Mouse (Mus musculus) ES-E14 (cell line): ENCODE measurements around the gene Dnajc6. TPM values are rescaled to one million over a fixed set of nuclear protein-coding genes. Genes with fewer than 3 reads are reported as not detected.
A peak's percentile ranks its signal among the peaks of the same experiment; 100 is the strongest.

Source experiments
- DNase-seq: peaks from one replicate; pipeline ENCODE4 v3.0.0-alpha.2; 2013; ENCODE audit warnings: low read depth, low spot score
- H3K27ac ChIP-seq: 2 replicates; pipeline ENCODE4 v1.5.1; 2012; ENCODE audit warnings: low read depth, mild to moderate bottlenecking, low read length, moderate library complexity, mixed read lengths; ENCODE audit not compliant: poor library complexity, insufficient read depth, severe bottlenecking
- H3K36me3 ChIP-seq: 2 replicates; pipeline ENCODE4 v1.6.1; 2012; ENCODE audit warnings: mild to moderate bottlenecking, low read length, moderate library complexity, mixed read lengths; ENCODE audit not compliant: control insufficient read depth, poor library complexity, insufficient read depth, severe bottlenecking
- H3K4me1 ChIP-seq, 2 experiments: fragments of 150-350 bp in 1 of 2; sonication (generic) in 1 of 2; 2 replicates each; pipeline ENCODE4 v1.6.1; 2012; ENCODE audit warnings: low read length in 2 of 2, mild to moderate bottlenecking in 1 of 2, mixed read lengths in 1 of 2; ENCODE audit not compliant: control insufficient read depth in 2 of 2, insufficient read depth in 2 of 2, poor library complexity in 1 of 2
- H3K4me3 ChIP-seq, 2 experiments: fragments of 150-350 bp in 1 of 2; sonication (generic) in 1 of 2; 2 replicates each; pipeline ENCODE4 v1.5.1; 2012; ENCODE audit warnings: low read length in 2 of 2, low read depth in 1 of 2, mild to moderate bottlenecking in 1 of 2, mixed read lengths in 1 of 2; ENCODE audit not compliant: insufficient read depth in 1 of 2, poor library complexity in 1 of 2, severe bottlenecking in 1 of 2
- H3K9ac ChIP-seq: 2 replicates; pipeline ENCODE4 v1.6.1; 2012; ENCODE audit warnings: low read depth, mild to moderate bottlenecking, low read length, mixed read lengths; ENCODE audit not compliant: poor library complexity, insufficient read depth, severe bottlenecking
- H3K9me3 ChIP-seq: fragments of 150-350 bp; sonication (generic); 2 replicates; pipeline ENCODE4 v1.6.1; 2012; ENCODE audit warnings: low read depth, mild to moderate bottlenecking, low read length; ENCODE audit not compliant: control insufficient read depth, insufficient read depth
- CHD2 ChIP-seq: IDR thresholded peaks from 2 replicates; pipeline ENCODE4 v1.6.1; 2014; ENCODE audit warnings: mild to moderate bottlenecking, low read depth, low read length, inconsistent platforms
- HCFC1 ChIP-seq: IDR thresholded peaks from 2 replicates; pipeline ENCODE4 v1.6.1; 2012; ENCODE audit warnings: low read length, inconsistent platforms, borderline replicate concordance; ENCODE audit not compliant: insufficient read depth
- MAFK ChIP-seq: IDR thresholded peaks from 2 replicates; pipeline ENCODE4 v1.6.1; 2014; ENCODE audit warnings: mild to moderate bottlenecking, low read depth, low read length, inconsistent platforms; ENCODE audit not compliant: insufficient read depth
- ZC3H11A ChIP-seq: IDR thresholded peaks from 2 replicates; pipeline ENCODE4 v1.6.1; 2012; ENCODE audit warnings: low read depth, mild to moderate bottlenecking, inconsistent platforms, low read length, borderline replicate concordance
- ZNF384 ChIP-seq: IDR thresholded peaks from 2 replicates; pipeline ENCODE4 v1.6.1; 2012; ENCODE audit warnings: low read depth, low read length, inconsistent platforms
- in situ Hi-C, 2 experiments: fragments of 600-800 bp; cut with MboI; formaldehyde crosslinking; loops; one replicate each; pipeline ENCODE4 v1.15.1; 2025; ENCODE audit warnings: low sequenced_read_pairs in 2 of 2, inconsistent platforms in 1 of 2; ENCODE audit not compliant: unreplicated experiment in 2 of 2
- total RNA-seq: library from RNA; depleted of rRNA; stranded (reverse); fragments of 300-350 nt; gene quantifications from 2 replicates; pipeline ENCODE4 v1.2.3, GENCODE M21; 2012

Gene Dnajc6
- total RNA-seq, 1 experiment = 7.2 TPM

GRCm38 (mm10) chr4:101472767-101473166, 23.7 kb upstream of the Dnajc6 start:
- no peak overlapping the region for H3K9ac ChIP-seq
- H3K9me3 ChIP-seq = no peaks in the 10 kb centered on the region
- no peak for DNase-seq
- H3K4me3 ChIP-seq = no peak overlapping the region
- H3K36me3 ChIP-seq = no peaks in the 10 kb centered on the region
- in situ Hi-C loops = no loop called here
- TF ChIP-seq ZNF384 = no peak
- no peak for TF ChIP-seq HCFC1
- TF ChIP-seq CHD2 = no peak
- H3K4me1 ChIP-seq = 0 out of 4 replicates have a peak, but pooled peaks cover 0 to 2% of the 10 kb centered on the region in 2 experiments
- H3K27ac ChIP-seq = no peak overlapping the region

GRCm38 (mm10) chr4:101490320-101490917, 6.0 kb upstream of the Dnajc6 start:
- no peak for TF ChIP-seq CHD2
- no peak for TF ChIP-seq ZNF384
- TF ChIP-seq MAFK = no peak
- TF ChIP-seq HCFC1 = no peak
- TF ChIP-seq ZC3H11A = no peak
- no peak for DNase-seq

GRCm38 (mm10) chr4:101491704-101492103, 4.7 kb upstream of the Dnajc6 start:
- Histone ChIP-seq H3K9ac (no peak overlapping the region), H3K4me3 (no peak overlapping the region)
- no peak for TF ChIP-seq HCFC1
- no peak for TF ChIP-seq ZNF384
- no peak for TF ChIP-seq CHD2
- no peak for TF ChIP-seq MAFK
- TF ChIP-seq ZC3H11A = no peak

More at GRCm38 (mm10) chr4:101490320-101490917, 6.0 kb upstream of the Dnajc6 start:
- H3K9me3 ChIP-seq = no peaks in the 10 kb centered on the region
- H3K36me3 ChIP-seq = no peaks in the 10 kb centered on the region
- in situ Hi-C loops = no loop called here
- H3K27ac ChIP-seq = no peak overlapping the region
- H3K9ac ChIP-seq = no peak overlapping the region
- peaks cover 0 to 4% of the 10 kb centered on the region in 2 experiments; a peak in 1 of 4 replicates for H3K4me1 ChIP-seq
- no peak overlapping the region for H3K4me3 ChIP-seq

GRCm38 (mm10) chr4:101493611-101494197, 2.7 kb upstream of the Dnajc6 start:
- in situ Hi-C loops = no loop called here
- no peaks in the 10 kb centered on the region for H3K9me3 ChIP-seq
- H3K36me3 ChIP-seq = no peaks in the 10 kb centered on the region
- no peak overlapping the region for H3K27ac ChIP-seq
- DNase-seq = no peak
- H3K9ac ChIP-seq = no peak overlapping the region
- TF ChIP-seq ZNF384 = no peak
- H3K4me3 ChIP-seq = no peak overlapping the region
- peaks cover 0 to 4% of the 10 kb centered on the region in 2 experiments; a peak in 1 of 4 replicates for H3K4me1 ChIP-seq

More at GRCm38 (mm10) chr4:101491704-101492103, 4.7 kb upstream of the Dnajc6 start:
- DNase-seq = no peak
- H3K27ac ChIP-seq = no peak overlapping the region
- in situ Hi-C loops = no loop called here
- H3K36me3 ChIP-seq = no peaks in the 10 kb centered on the region
- peaks cover 0 to 4% of the 10 kb centered on the region in 2 experiments; a peak in 1 of 4 replicates for H3K4me1 ChIP-seq
- H3K9me3 ChIP-seq = no peaks in the 10 kb centered on the region

- H3K9me3 ChIP-seq = no peaks in the 10 kb centered on the region
- H3K9ac ChIP-seq = peak overlapping the region; percentile 82
- TF ChIP-seq ZC3H11A (no peak), MAFK (no peak), CHD2 (no peak)
- no peaks in the 10 kb centered on the region for H3K36me3 ChIP-seq
- in situ Hi-C loops = no loop called here
- H3K27ac ChIP-seq = no peak overlapping the region
- H3K4me1 ChIP-seq = peaks cover 0 to 4% of the 10 kb centered on the region in 2 experiments; a peak in 1 of 4 replicates
- peak overlapping the region; percentile 87 to 92 for H3K4me3 ChIP-seq
- no peak for DNase-seq
Measured at GRCm38 (mm10) chr4:101496188-101496533, 287 bp upstream of the Dnajc6 start.
